Mouse (Mus musculus) myocyte (in vitro differentiated cells): ENCODE data around the gene Trim32. TPM values are rescaled to one million over a fixed set of nuclear protein-coding genes. Genes with fewer than 3 reads are reported as not detected.

Experiments
- H3K27me3 ChIP-seq: one replicate; pipeline ENCODE4 v1.6.1; 2011; ENCODE audit not compliant: control insufficient read depth, insufficient read depth, insufficient read length
- H3K36me3 ChIP-seq: one replicate; pipeline ENCODE4 v1.6.1; 2011; ENCODE audit not compliant: control insufficient read depth, insufficient read depth
- H3K4me2 ChIP-seq: one replicate; pipeline ENCODE4 v1.6.1; 2011; ENCODE audit warnings: low read depth, control low read depth
- H3K4me3 ChIP-seq: one replicate; pipeline ENCODE4 v1.5.1; 2011; ENCODE audit warnings: mild to moderate bottlenecking, control low read depth, moderate library complexity
- H3K79me2 ChIP-seq: one replicate; pipeline ENCODE4 v1.6.1; 2011; ENCODE audit not compliant: control insufficient read depth, insufficient read depth
- H3ac ChIP-seq: one replicate; pipeline ENCODE4 v1.6.1; 2011; ENCODE audit not compliant: control insufficient read depth, insufficient read length
- CEBPB ChIP-seq: IDR thresholded peaks from 2 replicates; pipeline ENCODE4 v1.6.1; 2011; ENCODE audit warnings: mild to moderate bottlenecking, moderate library complexity; ENCODE audit not compliant: poor library complexity, insufficient read depth, severe bottlenecking
- E2F4 ChIP-seq: IDR thresholded peaks from one replicate; pipeline ENCODE4 v1.6.1; 2011; ENCODE audit warnings: mild to moderate bottlenecking, control low read depth, moderate library complexity; ENCODE audit not compliant: insufficient read depth
- MAX ChIP-seq: IDR thresholded peaks from one replicate; pipeline ENCODE4 v1.6.1; 2011; ENCODE audit warnings: low read depth, mild to moderate bottlenecking, control low read depth
- MYOD1 ChIP-seq, 3 experiments: IDR thresholded peaks; one replicate each; pipeline ENCODE4 v1.6.1; 2011; ENCODE audit warnings: control low read depth in 2 of 3, low read depth in 2 of 3, mild to moderate bottlenecking in 2 of 3, moderate library complexity in 1 of 3; ENCODE audit not compliant: insufficient read length in 2 of 3, control insufficient read depth in 1 of 3
- MYOG ChIP-seq, 3 experiments: IDR thresholded peaks; one replicate each; pipeline ENCODE4 v1.6.1; 2011; ENCODE audit warnings: control low read depth in 2 of 3, low read depth in 2 of 3, mild to moderate bottlenecking in 2 of 3; ENCODE audit not compliant: insufficient read length in 2 of 3, control insufficient read depth in 1 of 3, insufficient read depth in 1 of 3
- POLR2A ChIP-seq: IDR thresholded peaks from one replicate; pipeline ENCODE4 v1.6.1; 2011; ENCODE audit warnings: low read depth, mild to moderate bottlenecking, control low read depth, moderate library complexity; ENCODE audit not compliant: insufficient read length
- POLR2AphosphoS2 ChIP-seq: IDR thresholded peaks from one replicate; pipeline ENCODE4 v1.6.1; 2011; ENCODE audit warnings: low read depth, control low read depth; ENCODE audit not compliant: insufficient read length
- REST ChIP-seq: IDR thresholded peaks from one replicate; pipeline ENCODE4 v1.6.1; 2011; ENCODE audit warnings: mild to moderate bottlenecking, control low read depth, moderate library complexity; ENCODE audit not compliant: insufficient read depth, insufficient read length
- SRF ChIP-seq: IDR thresholded peaks from one replicate; pipeline ENCODE4 v1.6.1; 2011; ENCODE audit warnings: low read depth; ENCODE audit not compliant: control insufficient read depth, insufficient read length
- TCF12 ChIP-seq: IDR thresholded peaks from one replicate; pipeline ENCODE4 v1.6.1; 2011; ENCODE audit warnings: mild to moderate bottlenecking, control low read depth; ENCODE audit not compliant: poor library complexity, insufficient read depth, severe bottlenecking
- TCF3 ChIP-seq: IDR thresholded peaks from one replicate; pipeline ENCODE4 v1.6.1; 2011; ENCODE audit warnings: low read depth, control low read depth; ENCODE audit not compliant: insufficient read length
- USF1 ChIP-seq: IDR thresholded peaks from one replicate; pipeline ENCODE4 v1.6.1; 2011; ENCODE audit warnings: low read depth, mild to moderate bottlenecking, control low read depth, moderate library complexity
- polyA plus RNA-seq: library from polyadenylated mRNA; unstranded; fragments of >200 nt; fragmentation: generic; extraction: Trizol; gene quantifications from one replicate; pipeline ENCODE4 v1.2.1, GENCODE M21; 2012; ENCODE audit warnings: missing spikeins

Trim32 gene
- polyA plus RNA-seq, 1 experiment, result 23.7 TPM

DNA sequence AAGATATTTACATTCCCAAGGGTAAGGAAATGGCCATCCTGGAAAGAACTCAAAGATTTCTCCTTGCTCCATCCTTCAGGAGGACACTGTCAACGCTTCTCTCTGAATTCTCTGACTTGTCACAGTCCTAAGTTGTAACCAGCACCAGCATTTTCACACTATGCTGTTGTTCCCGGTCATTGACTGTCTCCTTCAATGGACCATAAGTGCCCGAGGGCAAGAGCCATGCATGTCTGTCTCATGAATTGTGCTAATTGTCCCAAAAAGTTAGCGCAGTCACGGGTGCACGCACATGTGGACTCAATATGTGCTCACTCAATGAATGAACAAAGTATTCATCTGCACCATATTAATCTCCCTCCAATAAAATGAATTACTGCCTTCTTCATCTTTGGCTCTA is 58.4 kb downstream of the Trim32 start:
- TF ChIP-seq E2F4 (no peak), TCF12 (no peak), MYOD1 (IDR thresholded peaks at IDR 0.05; ENCODE audit: control insufficient read depth in 1 of 3, insufficient read length in 2 of 3, low read depth in 2 of 3) (no peak), SRF (no peak), USF1 (no peak), MAX (no peak), MYOG (IDR thresholded peaks at IDR 0.05; ENCODE audit: control insufficient read depth in 1 of 3, insufficient read depth in 1 of 3, insufficient read length in 2 of 3, low read depth in 2 of 3) (no peak), POLR2A (no peak), POLR2AphosphoS2 (no peak), TCF3 (no peak), REST (no peak), CEBPB (no peak)
- Histone ChIP-seq H3K27me3 (no peaks in the 10 kb centered on the region), H3K36me3 (no peaks in the 10 kb centered on the region), H3K4me3 (no peak overlapping the region), H3K4me2 (no peak overlapping the region), H3K79me2 (no peaks in the 10 kb centered on the region), H3ac (no peak overlapping the region)
